Mouse (Mus musculus): Measurements from ENCODE around the gene Sorbs2.

The Sorbs2 gene

GRCm38 (mm10) chr8:45579714-45580543 lies 72.3 kb downstream of the Sorbs2 start:
- no peak for DNase-seq (ENCODE audit: low spot score)

- no peak for DNase-seq (ENCODE audit: low spot score)
Measured at GRCm38 (mm10) chr8:45580544-45580866, 72.9 kb downstream of the Sorbs2 start.

GRCm38 (mm10) chr8:45583856-45584255 lies 76.3 kb downstream of the Sorbs2 start:
- DNase-seq (ENCODE audit: low spot score) = no peak

GRCm38 (mm10) chr8:45584390-45585052 lies 76.9 kb downstream of the Sorbs2 start:
- no peak for DNase-seq (ENCODE audit: low spot score)

- no peak for DNase-seq (ENCODE audit: low spot score)
Measured at GRCm38 (mm10) chr8:45585158-45585557, 77.6 kb downstream of the Sorbs2 start.

GRCm38 (mm10) chr8:45587011-45587410 lies 79.4 kb downstream of the Sorbs2 start:
- no peak for DNase-seq (ENCODE audit: low spot score)

- DNase-seq (ENCODE audit: low spot score) = no peak
Measured at GRCm38 (mm10) chr8:45591888-45592287, 84.3 kb downstream of the Sorbs2 start.

- no peak for DNase-seq (ENCODE audit: low spot score)
Measured at GRCm38 (mm10) chr8:45593711-45594110, 86.1 kb downstream of the Sorbs2 start.

- DNase-seq (ENCODE audit: low spot score) = no peak
Measured at GRCm38 (mm10) chr8:45595983-45596382, 88.4 kb downstream of the Sorbs2 start.

GRCm38 (mm10) chr8:45596591-45596990 lies 89.0 kb downstream of the Sorbs2 start:
- DNase-seq (ENCODE audit: low spot score) = no peak

GRCm38 (mm10) chr8:45597631-45598420 lies 90.2 kb downstream of the Sorbs2 start:
- DNase-seq (ENCODE audit: low spot score) = no peak

- DNase-seq (ENCODE audit: low spot score) = no peak
Measured at GRCm38 (mm10) chr8:45598883-45599282, 91.3 kb downstream of the Sorbs2 start.

GRCm38 (mm10) chr8:45602019-45602418 lies 94.4 kb downstream of the Sorbs2 start:
- no peak for DNase-seq (ENCODE audit: low spot score)

- DNase-seq (ENCODE audit: low spot score) = no peak
Measured at GRCm38 (mm10) chr8:45605419-45605818, 97.8 kb downstream of the Sorbs2 start.

- no peak for DNase-seq (ENCODE audit: low spot score)
Measured at GRCm38 (mm10) chr8:45607012-45607411, 99.4 kb downstream of the Sorbs2 start.

- no peak for DNase-seq (ENCODE audit: low spot score)
Measured at GRCm38 (mm10) chr8:45608413-45608812, 100.8 kb downstream of the Sorbs2 start.

- no peak for DNase-seq (ENCODE audit: low spot score)
Measured at GRCm38 (mm10) chr8:45610426-45611215, 103.0 kb downstream of the Sorbs2 start.

- no peak for DNase-seq (ENCODE audit: low spot score)
Measured at GRCm38 (mm10) chr8:45611320-45611719, 103.7 kb downstream of the Sorbs2 start.

- DNase-seq (ENCODE audit: low spot score) = peak; percentile 25
Measured at GRCm38 (mm10) chr8:45614610-45615009, 107.0 kb downstream of the Sorbs2 start.

GRCm38 (mm10) chr8:45615050-45615449 lies 107.5 kb downstream of the Sorbs2 start:
- DNase-seq (ENCODE audit: low spot score) = peak; percentile 20

GRCm38 (mm10) chr8:45615551-45615950 lies 108.0 kb downstream of the Sorbs2 start:
- DNase-seq (ENCODE audit: low spot score) = peak; percentile 74
